Mouse (Mus musculus): ENCODE measurements at regions not wholly inside any gene's neighbourhood (a gene's known extent, or its start where the extent isn't known, plus 50 kb on each side); places are given as distances from the start of the nearest gene placed in this dataset.

DNA sequence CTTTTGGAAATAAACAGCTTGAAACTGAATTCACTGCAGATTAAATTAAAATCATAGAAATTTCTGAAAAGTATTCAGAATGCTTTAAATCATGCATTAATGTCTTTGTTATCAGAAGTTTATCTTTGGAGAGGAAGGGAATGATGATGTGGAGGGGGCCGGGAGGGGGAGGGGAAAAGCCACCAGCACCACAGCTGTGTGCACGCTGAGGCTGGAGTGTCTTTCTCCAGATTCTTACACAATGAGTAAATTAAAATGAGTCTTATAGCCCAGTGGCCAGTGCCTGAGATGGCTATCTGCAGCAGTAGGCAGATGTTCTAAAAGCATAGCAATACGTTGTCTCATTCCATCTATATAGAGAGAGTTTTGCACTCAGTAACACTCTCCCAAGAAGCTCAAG lies 209.8 kb downstream of the Kcns3 start:
- TF ChIP-seq PAX5 (IDR thresholded peaks at IDR 0.05; ENCODE audit: low read length) = no peak
- no peak for TF ChIP-seq CTCF (conservative IDR thresholded peaks at IDR 0.05 in 1 of 2, IDR thresholded peaks at IDR 0.05 in 1 of 2; ENCODE audit: low read depth in 2 of 2, low read length in 2 of 2)
- TF ChIP-seq ZNF384 (IDR thresholded peaks at IDR 0.05; ENCODE audit: low read depth, low read length) = no peak

All from CH12.LX (cell line).